Mouse (Mus musculus) bone marrow macrophage, adult 2 months (primary cell): ENCODE results near the gene Smpx. TPM values are rescaled to one million over a fixed set of nuclear protein-coding genes. Genes with fewer than 3 reads are reported as not detected.
A peak's percentile ranks its signal among the peaks of the same experiment; 100 is the strongest.

Experiments
- H3K27ac ChIP-seq: 2 replicates; pipeline ENCODE4 v1.5.1; 2012; ENCODE audit warnings: low read depth, low read length; ENCODE audit not compliant: insufficient read depth
- H3K4me1 ChIP-seq: 2 replicates; pipeline ENCODE4 v1.6.1; 2012; ENCODE audit warnings: low read length; ENCODE audit not compliant: control insufficient read depth, insufficient read depth
- H3K4me3 ChIP-seq: 2 replicates; pipeline ENCODE4 v1.5.1; 2012; ENCODE audit warnings: mild to moderate bottlenecking, low read length, moderate library complexity; ENCODE audit not compliant: insufficient read depth
- CTCF ChIP-seq: IDR thresholded peaks from 2 replicates; pipeline ENCODE4 v1.5.1; 2012; ENCODE audit warnings: low read depth, mild to moderate bottlenecking, low read length, moderate library complexity
- POLR2A ChIP-seq: IDR thresholded peaks from 2 replicates; pipeline ENCODE4 v1.6.1; 2012; ENCODE audit warnings: mild to moderate bottlenecking, low read depth, low read length, borderline replicate concordance
- polyA plus RNA-seq: library from polyadenylated mRNA; stranded (reverse); fragments of >200 nt; gene quantifications from 2 replicates; pipeline ENCODE4 v1.2.4, GENCODE M21; 2012; ENCODE audit not compliant: missing spikeins, insufficient read depth, insufficient read length

Gene Smpx
- polyA plus RNA-seq, 1 experiment, result not detected

DNA sequence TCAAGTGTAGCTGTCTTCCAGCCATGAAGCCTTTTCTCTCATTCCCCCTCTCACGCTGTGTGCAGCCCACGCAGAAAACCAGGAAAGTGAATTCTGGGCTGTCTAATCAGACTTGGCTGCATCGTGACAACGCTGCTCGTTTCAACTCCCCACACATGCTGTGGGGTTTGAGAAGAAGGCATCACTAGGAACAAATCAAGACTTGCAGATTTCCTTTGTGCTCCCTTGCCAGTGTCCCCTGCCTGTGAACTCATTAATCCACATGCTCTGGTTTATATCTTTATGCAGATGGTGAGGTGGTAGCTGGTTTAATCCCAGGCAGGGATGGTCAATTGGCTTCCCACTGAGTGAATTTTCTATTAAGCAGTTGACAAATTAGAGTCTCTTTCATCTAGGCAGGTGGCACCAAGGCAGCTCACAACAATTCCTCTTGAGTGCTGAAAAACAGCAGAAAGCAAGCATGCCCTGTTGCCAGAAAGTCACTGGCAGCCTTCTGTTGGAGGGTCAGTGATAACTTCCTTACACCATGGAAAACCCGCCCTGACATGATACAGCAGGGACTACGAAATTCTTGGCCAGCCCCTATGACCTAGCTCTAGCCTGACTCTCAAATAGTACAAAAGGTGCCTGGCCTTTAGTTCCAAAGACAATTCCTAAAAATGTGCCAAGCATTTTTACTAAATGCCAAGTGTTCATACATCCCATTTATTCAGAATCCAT is 32.1 kb downstream of the Smpx start:
- no peak for TF ChIP-seq CTCF
- TF ChIP-seq POLR2A, result no peak
- H3K27ac ChIP-seq, result no peak overlapping the region
- no peak overlapping the region for H3K4me3 ChIP-seq
- H3K4me1 ChIP-seq, result no peaks in the 10 kb centered on the region

DNA sequence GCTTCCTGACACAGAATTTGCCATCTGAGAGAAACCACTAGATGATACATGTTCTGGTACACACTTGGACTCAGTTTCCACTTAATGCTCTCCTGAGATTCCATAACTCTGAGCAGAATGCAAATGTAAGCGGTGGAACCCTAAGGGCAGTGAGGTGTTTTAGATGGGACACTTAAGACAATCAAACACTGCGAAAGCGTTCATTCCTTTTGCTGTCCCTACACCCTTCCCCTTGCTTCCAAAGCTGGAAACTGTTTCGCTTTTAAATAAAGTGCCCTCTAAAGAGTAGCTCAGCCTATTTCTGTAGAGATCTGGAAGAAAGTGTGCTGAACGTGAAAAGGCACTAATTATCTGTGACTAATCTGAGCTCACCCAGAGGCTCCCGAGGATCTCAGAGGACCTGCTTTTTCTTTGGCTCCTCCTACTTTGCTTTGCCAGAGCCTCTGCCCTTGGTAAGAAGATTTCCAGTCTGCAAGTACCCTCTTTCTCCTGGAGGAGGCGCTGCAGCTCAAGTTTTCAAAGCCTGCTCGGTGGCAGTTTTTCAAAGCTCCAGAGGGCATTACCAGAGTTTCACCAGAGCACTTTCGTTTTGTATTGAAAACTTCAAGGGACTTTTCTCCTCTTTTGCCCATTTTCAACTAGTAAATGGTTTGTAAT is 33.1 kb downstream of the Smpx start:
- no peak overlapping the region for H3K27ac ChIP-seq
- no peak overlapping the region; the same call in 1 of the 2 replicates for H3K4me3 ChIP-seq
- no peaks in the 10 kb centered on the region for H3K4me1 ChIP-seq
- TF ChIP-seq CTCF (peak; percentile 31; the same call in 1 of the 2 replicates), POLR2A (no peak)

DNA sequence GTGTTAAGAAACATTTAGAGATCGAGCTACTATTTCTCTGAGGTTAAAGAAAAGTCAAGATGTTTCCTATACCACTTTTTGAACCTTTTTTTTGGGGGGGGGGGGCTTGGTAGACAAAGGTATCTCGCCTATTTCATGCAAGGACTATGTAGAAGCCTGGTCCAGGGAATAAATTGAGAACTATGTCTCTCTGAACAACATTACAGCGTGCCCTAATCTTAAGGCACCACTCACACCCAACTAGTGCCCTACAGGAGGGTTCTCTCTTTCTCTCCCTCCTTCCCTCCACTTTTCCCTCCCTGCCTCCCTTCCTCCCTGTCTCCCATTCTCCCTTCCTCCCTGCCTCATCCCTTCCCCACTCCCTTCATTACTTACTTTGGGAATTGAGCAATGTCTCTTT is 33.6 kb downstream of the Smpx start:
- TF ChIP-seq POLR2A, result no peak
- TF ChIP-seq CTCF, result no peak
- no peak overlapping the region; the same call in 1 of the 2 replicates for H3K4me3 ChIP-seq

DNA sequence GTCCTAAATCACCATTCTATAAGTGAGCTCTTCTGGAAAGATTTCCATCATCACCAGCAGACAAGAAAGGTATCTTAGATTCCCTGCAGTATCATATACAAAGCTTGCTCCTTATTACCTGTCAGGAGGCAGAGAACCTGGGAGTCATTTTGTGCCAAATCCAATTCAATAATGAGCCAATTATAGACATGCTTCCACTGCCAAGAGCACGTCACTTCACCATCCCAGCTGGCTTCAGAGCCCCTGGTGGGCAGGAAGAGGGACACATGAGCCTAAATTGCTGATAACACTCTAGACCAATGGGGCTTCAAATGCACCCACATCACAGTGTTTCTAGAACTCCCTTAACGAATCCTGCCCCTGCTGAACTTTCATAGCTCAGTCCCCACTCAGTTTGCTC is 35.1 kb downstream of the Smpx start:
- Histone ChIP-seq H3K4me3 (no peak overlapping the region), H3K27ac (no peak overlapping the region), H3K4me1 (no peaks in the 10 kb centered on the region)
- TF ChIP-seq POLR2A, result no peak
- TF ChIP-seq CTCF, result no peak

More for the DNA sequence above, 33.6 kb downstream of the Smpx start:
- Histone ChIP-seq H3K4me1 (no peaks in the 10 kb centered on the region), H3K27ac (no peak overlapping the region)

DNA sequence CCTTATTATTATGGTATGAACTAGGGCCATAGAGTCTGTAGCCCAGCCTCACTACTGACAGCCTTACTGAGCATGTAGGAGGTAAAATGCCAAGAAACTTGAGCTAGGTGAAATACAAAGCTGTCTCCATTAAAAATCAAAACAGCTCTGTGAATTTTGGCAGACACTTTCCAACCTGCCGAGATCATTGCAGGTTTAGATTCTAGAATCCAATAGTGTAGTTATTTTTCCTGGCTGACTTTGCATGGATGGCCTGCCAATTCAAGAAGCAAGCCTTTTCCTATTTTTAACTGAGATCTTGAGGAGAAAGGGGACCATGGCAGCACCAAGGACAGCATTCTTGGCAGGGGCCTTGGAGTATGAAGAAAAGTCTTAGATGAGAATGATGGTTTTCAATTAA is 35.6 kb downstream of the Smpx start:
- Histone ChIP-seq H3K4me3 (no peak overlapping the region), H3K4me1 (no peaks in the 10 kb centered on the region), H3K27ac (no peak overlapping the region)
- TF ChIP-seq POLR2A (no peak), CTCF (no peak)

DNA sequence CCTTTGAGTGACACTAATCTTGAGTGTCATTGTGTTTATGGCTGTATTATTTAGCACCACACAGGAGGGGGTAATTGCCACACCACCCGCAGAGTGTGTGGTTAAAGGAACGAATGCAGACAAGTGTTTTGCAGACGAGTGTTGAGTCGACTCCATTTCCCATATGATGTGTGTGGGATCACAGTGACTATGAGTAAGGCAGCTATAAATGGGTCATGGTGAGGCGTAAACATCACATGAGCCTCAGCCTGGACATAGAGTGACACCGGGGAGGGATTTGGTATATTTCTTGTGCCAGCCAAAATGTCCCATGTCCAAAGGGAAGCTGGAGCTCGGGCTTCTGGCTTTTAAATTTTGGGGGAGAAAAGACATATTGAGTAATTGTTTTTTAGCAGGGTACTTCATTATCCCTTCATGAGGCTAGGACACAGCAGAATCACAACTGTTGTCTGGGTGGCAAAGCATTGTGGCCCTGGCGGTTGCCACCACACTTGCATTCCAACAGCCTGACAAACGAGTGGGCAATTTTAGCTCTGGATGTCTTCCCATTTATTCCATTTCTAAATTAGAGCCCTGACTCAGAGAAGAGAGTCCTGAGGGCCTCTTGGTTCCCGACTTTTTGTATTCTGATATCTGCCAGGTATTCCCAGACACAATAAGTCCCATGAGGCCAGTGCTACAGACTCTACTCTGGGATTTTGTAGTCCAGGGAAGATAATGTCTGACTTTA is 49.3 kb downstream of the Smpx start:
- Histone ChIP-seq H3K4me3 (no peak overlapping the region), H3K27ac (no peak overlapping the region), H3K4me1 (no peaks in the 10 kb centered on the region)
- no peak for TF ChIP-seq POLR2A

DNA sequence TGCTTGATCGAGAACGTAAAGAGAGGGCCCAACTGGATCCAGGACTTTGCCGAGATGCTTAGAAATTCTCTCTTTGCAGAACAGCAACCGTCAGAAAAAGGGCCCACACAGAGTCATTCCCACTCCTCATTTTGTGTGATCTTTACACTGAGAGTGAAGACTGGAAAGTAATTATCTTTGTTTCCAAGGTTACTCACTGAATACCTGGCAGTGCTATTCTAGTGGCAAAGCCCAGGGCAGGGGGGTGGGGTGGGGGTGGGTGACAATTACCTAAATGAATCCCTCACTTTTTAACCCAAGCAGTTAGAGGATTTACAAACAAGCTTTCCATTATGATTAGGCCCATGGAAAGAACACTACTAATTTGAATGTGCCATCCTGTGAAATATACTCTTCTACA is 55.8 kb downstream of the Smpx start:
- TF ChIP-seq CTCF (no peak), POLR2A (no peak)
- Histone ChIP-seq H3K27ac (no peak overlapping the region), H3K4me1 (no peaks in the 10 kb centered on the region), H3K4me3 (no peak overlapping the region)

DNA sequence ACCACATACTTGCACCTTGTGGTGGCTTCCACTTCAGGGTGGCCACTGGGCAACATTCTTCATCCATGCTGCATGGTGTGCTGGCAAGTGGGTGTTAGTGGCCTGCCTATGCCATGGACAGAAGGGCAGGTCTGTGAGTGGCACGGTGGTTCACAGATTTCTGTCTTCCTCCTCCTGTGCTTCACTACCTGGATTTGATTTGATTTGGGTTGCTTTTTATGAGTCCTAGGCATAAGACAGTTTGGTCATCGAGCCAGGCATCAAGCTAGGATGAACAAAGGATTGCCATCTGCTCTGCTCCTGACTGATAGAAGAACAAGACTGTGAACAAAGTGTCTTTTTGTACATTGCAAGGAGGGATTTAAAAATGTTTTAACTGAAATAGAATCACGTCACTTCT is 63.8 kb downstream of the Smpx start:
- no peak overlapping the region for H3K4me3 ChIP-seq
- TF ChIP-seq POLR2A (no peak), CTCF (no peak)
- H3K27ac ChIP-seq, result no peak overlapping the region
- H3K4me1 ChIP-seq, result no peaks in the 10 kb centered on the region

DNA sequence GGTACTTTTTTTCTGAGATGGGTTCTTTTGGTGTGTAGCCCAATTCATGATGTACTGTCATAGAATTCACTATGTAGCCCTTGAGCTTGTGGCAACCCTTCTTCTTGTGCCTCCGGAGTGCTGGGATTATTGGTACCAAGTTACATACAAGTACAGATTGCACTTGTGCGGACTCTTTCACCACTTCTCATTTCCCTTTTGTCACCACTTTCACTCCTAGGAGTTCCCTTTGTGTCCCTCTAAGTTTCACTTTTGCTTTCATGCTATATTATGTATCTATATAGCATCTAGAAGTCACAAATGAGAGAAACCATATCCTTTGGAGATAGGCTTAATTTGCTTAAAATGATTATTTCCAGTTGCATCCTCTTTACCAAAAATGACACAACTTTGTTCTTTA is 103.0 kb downstream of the Smpx start:
- Histone ChIP-seq H3K4me1 (no peaks in the 10 kb centered on the region), H3K27ac (no peak overlapping the region), H3K4me3 (no peak overlapping the region)
- no peak for TF ChIP-seq POLR2A
- TF ChIP-seq CTCF, result no peak

Other genes with a start within 250 kb of the Smpx start
- gene Sms, start 206.6 kb upstream of the Smpx start, polyA plus RNA-seq, result 37.8 and 53.1 TPM in 2 replicates
- gene Yy2, start 129.9 kb upstream of the Smpx start, polyA plus RNA-seq, result 2.5 and 3.0 TPM in 2 replicates
- 23.8 and 26.7 TPM in 2 replicates for gene Mbtps2, start 100.2 kb upstream of the Smpx start, polyA plus RNA-seq
- not detected in 2 replicates for gene Klhl34, start 119.5 kb downstream of the Smpx start, polyA plus RNA-seq